Comparison of ENCODE assay signal across 9 mouse cellular contexts in the genomic region with DNA sequence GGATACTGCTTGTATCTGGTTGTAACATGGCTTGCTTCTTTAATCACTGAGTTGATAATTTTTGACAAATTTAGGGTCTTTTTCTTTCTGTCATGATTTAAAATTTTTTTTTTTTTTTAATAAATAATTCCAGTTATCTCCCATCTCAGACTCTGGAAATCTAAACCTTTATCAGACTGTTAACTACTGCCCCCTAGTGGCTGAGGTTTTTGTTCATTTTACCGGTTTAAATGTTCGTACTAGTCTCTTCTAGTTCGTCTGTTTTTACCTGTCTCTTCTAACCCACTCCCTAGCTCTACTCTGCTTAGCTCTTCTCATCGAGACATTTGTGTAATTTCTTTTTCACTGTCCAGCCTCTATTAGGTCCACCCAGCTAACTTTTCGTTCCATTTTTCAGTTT.
DNase-seq lines count a peak whose midpoint lies in the region; ATAC-seq and TF ChIP-seq lines count a peak whose summit lies in the region.
"Had no signal": no experiment of that assay in that cellular context is flagged by ENCODE, and none has a peak within 500 bp of the region (broad histone marks: within the 10 kb centered on the region; RNA-seq: fewer than 3 reads in every experiment).

No protein-coding gene starts in this region.

- peak; percentile 76 for DNase-seq in midbrain, postnatal 0 days (ENCODE audit: low spot score)
- DNase-seq in c-Kit-positive CD71-positive TER-119-positive erythroid progenitor cells, embryonic 14.5 days (ENCODE audit: low spot score), result peak; percentile 11
- DNase-seq in splenic B cell, adult 2 months (ENCODE audit: low read depth, low spot score), result peak; percentile 13
- no peak for DNase-seq in right cerebral cortex, postnatal 4 days

- 33% methylated on average over 5 of the region's 5 CpGs for WGBS in intestine, postnatal 0 days
- WGBS in intestine, embryonic 15.5 days, result 32% methylated on average over 5 of the region's 5 CpGs
- WGBS in midbrain, postnatal 0 days, result 39% methylated on average over 5 of the region's 5 CpGs
- 40% methylated on average over 5 of the region's 5 CpGs for WGBS in midbrain, embryonic 13.5 days

- no peak overlapping the region for H3K4me3 ChIP-seq in intestine, postnatal 0 days (ENCODE audit: low read depth, low read length)
- no peak overlapping the region for H3K4me3 ChIP-seq in intestine, embryonic 15.5 days (replicated peaks)
- H3K4me3 ChIP-seq in midbrain, postnatal 0 days (ENCODE audit: low read depth, low read length), result no peak overlapping the region
- H3K4me3 ChIP-seq in midbrain, embryonic 13.5 days (replicated peaks), result no peak overlapping the region
- H3K4me3 ChIP-seq: heart, embryonic 13.5 days; midbrain, embryonic 15.5 days had no signal

- no peak overlapping the region for H3K4me2 ChIP-seq in intestine, postnatal 0 days (replicated peaks; ENCODE audit: low read depth)
- no peak overlapping the region for H3K4me2 ChIP-seq in intestine, embryonic 15.5 days (replicated peaks)
- H3K4me2 ChIP-seq in midbrain, postnatal 0 days (ENCODE audit: low read depth, low read length, poor library complexity, severe bottlenecking), result no peak overlapping the region
- no peak overlapping the region for H3K4me2 ChIP-seq in midbrain, embryonic 13.5 days (replicated peaks)
- H3K4me2 ChIP-seq: heart, embryonic 13.5 days; midbrain, embryonic 15.5 days had no signal

- H3K4me1 ChIP-seq in intestine, postnatal 0 days (replicated peaks; ENCODE audit: control insufficient read depth, insufficient read depth, low read length), result no peaks in the 10 kb centered on the region
- no peaks in the 10 kb centered on the region for H3K4me1 ChIP-seq in intestine, embryonic 15.5 days (replicated peaks)
- no peaks in the 10 kb centered on the region; the same call in 1 of the 2 replicates for H3K4me1 ChIP-seq in midbrain, postnatal 0 days (ENCODE audit: insufficient read depth, low read length)
- peaks cover 14% of the 10 kb centered on the region for H3K4me1 ChIP-seq in midbrain, embryonic 13.5 days (replicated peaks)

- no peaks in the 10 kb centered on the region for H3K27me3 ChIP-seq in intestine, postnatal 0 days (replicated peaks; ENCODE audit: control insufficient read depth, insufficient read depth, low read length)
- no peaks in the 10 kb centered on the region for H3K27me3 ChIP-seq in intestine, embryonic 15.5 days (replicated peaks)
- no peaks in the 10 kb centered on the region for H3K27me3 ChIP-seq in midbrain, postnatal 0 days (ENCODE audit: insufficient read depth, low read length)
- H3K27me3 ChIP-seq in midbrain, embryonic 13.5 days, result no peaks in the 10 kb centered on the region
- H3K27me3 ChIP-seq in splenic B cell, adult 2 months (ENCODE audit: control insufficient read depth, insufficient read depth, low read length, poor library complexity, severe bottlenecking), result no peaks in the 10 kb centered on the region
- H3K27me3 ChIP-seq: heart, embryonic 13.5 days; midbrain, embryonic 15.5 days had no signal

- no peak for ATAC-seq in intestine, postnatal 0 days
- no peak for ATAC-seq in intestine, embryonic 15.5 days
- ATAC-seq in midbrain, postnatal 0 days (ENCODE audit: low FRiP score), result no peak
- ATAC-seq in midbrain, embryonic 13.5 days, result no peak
- ATAC-seq: midbrain, embryonic 15.5 days had no signal

- no peaks in the 10 kb centered on the region for H3K36me3 ChIP-seq in intestine, postnatal 0 days (ENCODE audit: control insufficient read depth, insufficient read depth)
- no peaks in the 10 kb centered on the region for H3K36me3 ChIP-seq in intestine, embryonic 15.5 days
- no peaks in the 10 kb centered on the region for H3K36me3 ChIP-seq in midbrain, postnatal 0 days (ENCODE audit: insufficient read depth, low read length)
- H3K36me3 ChIP-seq in midbrain, embryonic 13.5 days, result no peaks in the 10 kb centered on the region
- no peaks in the 10 kb centered on the region for H3K36me3 ChIP-seq in splenic B cell, adult 2 months (ENCODE audit: control insufficient read depth, insufficient read depth, low read length, poor library complexity, severe bottlenecking)
- H3K36me3 ChIP-seq: heart, embryonic 13.5 days; midbrain, embryonic 15.5 days had no signal

- peak; percentile 66 for TF ChIP-seq CTCF in intestine, postnatal 0 days (IDR thresholded peaks at IDR 0.05; ENCODE audit: low read depth)
- TF ChIP-seq CTCF in midbrain, postnatal 0 days (IDR thresholded peaks at IDR 0.05), result peak; percentile 66

- H3K27ac ChIP-seq in intestine, postnatal 0 days (ENCODE audit: low read depth, low read length), result no peak overlapping the region
- no peak overlapping the region for H3K27ac ChIP-seq in intestine, embryonic 15.5 days
- no peak overlapping the region for H3K27ac ChIP-seq in midbrain, postnatal 0 days (ENCODE audit: low read depth, low read length)
- no peak overlapping the region for H3K27ac ChIP-seq in midbrain, embryonic 13.5 days
- H3K27ac ChIP-seq: heart, embryonic 13.5 days; midbrain, embryonic 15.5 days had no signal

- no peak overlapping the region for H3K9ac ChIP-seq in intestine, postnatal 0 days (ENCODE audit: low read depth, low read length)
- H3K9ac ChIP-seq in intestine, embryonic 15.5 days, result no peak overlapping the region
- H3K9ac ChIP-seq in midbrain, postnatal 0 days (replicated peaks; ENCODE audit: low read length, poor library complexity, severe bottlenecking), result no peak overlapping the region
- H3K9ac ChIP-seq in midbrain, embryonic 13.5 days (replicated peaks), result no peak overlapping the region
- H3K9ac ChIP-seq: heart, embryonic 13.5 days; midbrain, embryonic 15.5 days had no signal

- H3K9me3 ChIP-seq in intestine, postnatal 0 days (ENCODE audit: control insufficient read depth), result no peaks in the 10 kb centered on the region
- H3K9me3 ChIP-seq in intestine, embryonic 15.5 days, result no peaks in the 10 kb centered on the region
- no peaks in the 10 kb centered on the region for H3K9me3 ChIP-seq in midbrain, postnatal 0 days (ENCODE audit: low read length)
- no peaks in the 10 kb centered on the region for H3K9me3 ChIP-seq in midbrain, embryonic 13.5 days
- H3K9me3 ChIP-seq: heart, embryonic 13.5 days; midbrain, embryonic 15.5 days had no signal
